Mouse (Mus musculus) forebrain, embryonic 11.5 days (tissue): ENCODE data around the gene Rhd. TPM values are rescaled to one million over a fixed set of nuclear protein-coding genes. Genes with fewer than 3 reads are reported as not detected.

Experiments used
- ATAC-seq: fragments of 200-750 bp; cut with Nextera tagmentation; replicated peaks from 2 replicates; pipeline ENCODE4 v1.8.0; 2017; ENCODE audit warnings: moderate TSS enrichment; ENCODE audit not compliant: low FRiP score
- DNase-seq: peaks from one replicate; pipeline ENCODE4 v3.0.0-alpha.2; 2017; ENCODE audit warnings: low spot score
- H3K27ac ChIP-seq: fragments of 300-500 bp; sonication (generic); 2 replicates; pipeline ENCODE4 v1.5.1; 2014; ENCODE audit warnings: low read depth, low read length
- H3K27me3 ChIP-seq: fragments of 300-500 bp; sonication (generic); 2 replicates; pipeline ENCODE4 v1.6.1; 2014; ENCODE audit warnings: mild to moderate bottlenecking, low read length, mixed read lengths; ENCODE audit not compliant: control insufficient read depth, insufficient read depth
- H3K36me3 ChIP-seq: fragments of 300-500 bp; sonication (generic); 2 replicates; pipeline ENCODE4 v1.6.1; 2014; ENCODE audit warnings: mild to moderate bottlenecking, low read length, moderate library complexity, mixed read lengths; ENCODE audit not compliant: control insufficient read depth, insufficient read depth
- H3K4me1 ChIP-seq: fragments of 300-500 bp; sonication (generic); replicated peaks from 2 replicates; pipeline ENCODE4 v1.6.1; 2014; ENCODE audit warnings: low read length, mixed read lengths; ENCODE audit not compliant: control insufficient read depth, insufficient read depth
- H3K4me2 ChIP-seq: fragments of 300-500 bp; sonication (generic); 2 replicates; pipeline ENCODE4 v1.6.1; 2014; ENCODE audit warnings: low read depth, mild to moderate bottlenecking, low read length, moderate library complexity, mixed read lengths; ENCODE audit not compliant: severe bottlenecking
- H3K4me3 ChIP-seq: fragments of 300-500 bp; sonication (generic); 2 replicates; pipeline ENCODE4 v1.5.1; 2014; ENCODE audit warnings: low read depth, low read length
- H3K9ac ChIP-seq: fragments of 300-500 bp; sonication (generic); 2 replicates; pipeline ENCODE4 v1.6.1; 2014; ENCODE audit warnings: low read length
- H3K9me3 ChIP-seq: fragments of 300-500 bp; sonication (generic); 2 replicates; pipeline ENCODE4 v1.6.1; 2016; ENCODE audit warnings: low read length, mixed read lengths; ENCODE audit not compliant: control insufficient read depth
- WGBS: fragments of 180-500 bp; shearing (Covaris S2); extraction: QIAGEN DNeasy Blood & Tissue Kit; methylation state at CpG from one replicate; pipeline ENCODE4 v1.1.7; 2014; 5-methylcytosine and 5-hydroxymethylcytosine counted together
- polyA plus RNA-seq: library from polyadenylated mRNA; unstranded; fragments of >200 nt; fragmentation: Nextera tagmentation; extraction: Ambion mirVana; gene quantifications from 2 replicates; pipeline ENCODE4 v1.2.1, GENCODE M21; 2014

Rhd gene
- polyA plus RNA-seq, 1 experiment from 2014 or later: 15.9 TPM

- ATAC-seq (no peak), DNase-seq (no peak)
- Histone ChIP-seq H3K36me3 (no peaks in the 10 kb centered on the region), H3K9ac (no peak overlapping the region), H3K4me2 (no peak overlapping the region), H3K4me1 (no peaks in the 10 kb centered on the region), H3K9me3 (no peaks in the 10 kb centered on the region), H3K4me3 (no peak overlapping the region), H3K27me3 (no peaks in the 10 kb centered on the region), H3K27ac (no peak overlapping the region)
- WGBS: 85% methylated on average over 7 of the region's 7 CpGs
Observed at GRCm38 (mm10) chr4:134862996-134863395, 1.3 kb upstream of the Rhd start.

- Histone ChIP-seq H3K27me3 (peaks cover 11% of the 10 kb centered on the region), H3K9me3 (no peaks in the 10 kb centered on the region), H3K27ac (no peak overlapping the region), H3K9ac (no peak overlapping the region), H3K4me3 (no peak overlapping the region), H3K36me3 (no peaks in the 10 kb centered on the region), H3K4me1 (no peaks in the 10 kb centered on the region), H3K4me2 (no peak overlapping the region)
- 81% methylated on average over 6 of the region's 6 CpGs for WGBS
- peak; percentile 49 for DNase-seq
- ATAC-seq: no peak
Observed at GRCm38 (mm10) chr4:134865340-134865739, 1.0 kb downstream of the Rhd start.

DNA sequence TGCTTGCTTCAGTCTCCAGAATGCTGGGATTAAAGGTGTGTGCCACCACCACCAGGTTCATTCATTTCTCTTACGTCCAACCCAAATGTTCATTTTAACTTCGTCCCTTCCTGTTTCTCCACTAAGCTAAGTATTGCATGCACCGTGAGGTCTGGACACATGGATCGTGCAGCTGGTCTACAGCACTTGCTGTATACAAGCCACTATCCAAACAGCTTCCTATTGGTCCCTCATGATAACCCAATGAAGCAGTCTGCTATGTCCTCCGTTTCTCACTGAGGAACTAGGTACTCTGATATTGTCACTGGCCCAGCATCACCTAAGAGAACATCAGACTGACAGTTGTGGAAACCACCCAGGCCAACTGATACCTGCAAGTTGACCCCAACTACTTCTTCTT, 1.5 kb downstream of the Rhd start:
- H3K27me3 ChIP-seq: peaks cover 13% of the 10 kb centered on the region
- ATAC-seq (no peak), DNase-seq (peak; percentile 14)
- H3K4me3 ChIP-seq: no peak overlapping the region
- no peak overlapping the region for H3K27ac ChIP-seq
- no peaks in the 10 kb centered on the region for H3K4me1 ChIP-seq
- no peaks in the 10 kb centered on the region for H3K36me3 ChIP-seq
- H3K4me2 ChIP-seq: no peak overlapping the region
- 93% methylated on average over 5 of the region's 5 CpGs for WGBS
- no peaks in the 10 kb centered on the region for H3K9me3 ChIP-seq
- no peak overlapping the region for H3K9ac ChIP-seq

DNA sequence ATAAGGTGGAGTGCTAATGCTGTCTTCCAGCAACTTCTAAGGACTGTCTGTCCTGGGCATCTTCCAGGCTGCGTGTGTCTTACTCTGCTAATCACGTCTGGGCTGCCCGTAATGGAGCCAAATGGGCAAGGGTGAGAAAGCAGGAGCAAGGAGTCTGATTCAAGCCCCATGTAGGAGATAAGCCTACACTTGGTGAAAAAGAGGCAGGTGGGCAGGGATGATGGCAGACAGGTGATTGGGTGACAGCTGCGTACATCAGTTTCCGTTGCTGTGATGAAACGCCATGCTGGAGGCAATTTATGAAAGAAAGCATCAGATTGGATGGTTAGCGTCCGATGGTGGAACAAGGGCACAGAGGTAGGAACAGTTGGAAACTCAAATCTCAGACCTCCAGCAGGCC, 2.9 kb downstream of the Rhd start:
- Histone ChIP-seq H3K4me1 (no peaks in the 10 kb centered on the region), H3K27me3 (peaks cover 13% of the 10 kb centered on the region), H3K9me3 (no peaks in the 10 kb centered on the region), H3K9ac (no peak overlapping the region), H3K36me3 (no peaks in the 10 kb centered on the region), H3K4me3 (no peak overlapping the region), H3K27ac (no peak overlapping the region), H3K4me2 (no peak overlapping the region)
- ATAC-seq: no peak
- no peak for DNase-seq
- 94% methylated on average over 8 of the region's 8 CpGs for WGBS

GRCm38 (mm10) chr4:134867661-134868060, 3.3 kb downstream of the Rhd start:
- ATAC-seq (no peak), DNase-seq (no peak)
- H3K27me3 ChIP-seq: peaks cover 13% of the 10 kb centered on the region
- H3K9me3 ChIP-seq: no peaks in the 10 kb centered on the region
- H3K36me3 ChIP-seq: no peaks in the 10 kb centered on the region
- no peaks in the 10 kb centered on the region for H3K4me1 ChIP-seq
- 90% methylated on average over 8 of the region's 8 CpGs for WGBS
- no peak overlapping the region for H3K4me2 ChIP-seq
- no peak overlapping the region for H3K27ac ChIP-seq
- no peak overlapping the region for H3K9ac ChIP-seq
- H3K4me3 ChIP-seq: no peak overlapping the region

GRCm38 (mm10) chr4:134868065-134868464, 3.7 kb downstream of the Rhd start:
- 86% methylated on average over 10 of the region's 10 CpGs for WGBS
- no peak overlapping the region for H3K9ac ChIP-seq
- no peak overlapping the region for H3K4me2 ChIP-seq
- no peak overlapping the region for H3K27ac ChIP-seq
- no peak for ATAC-seq
- no peak for DNase-seq
- H3K4me3 ChIP-seq: no peak overlapping the region
- H3K36me3 ChIP-seq: no peaks in the 10 kb centered on the region
- no peaks in the 10 kb centered on the region for H3K9me3 ChIP-seq
- no peaks in the 10 kb centered on the region for H3K4me1 ChIP-seq
- H3K27me3 ChIP-seq: peaks cover 13% of the 10 kb centered on the region

- Histone ChIP-seq H3K27me3 (peaks cover 13% of the 10 kb centered on the region), H3K9ac (no peak overlapping the region), H3K9me3 (no peaks in the 10 kb centered on the region), H3K27ac (no peak overlapping the region), H3K4me3 (no peak overlapping the region), H3K4me1 (no peaks in the 10 kb centered on the region), H3K36me3 (no peaks in the 10 kb centered on the region), H3K4me2 (no peak overlapping the region)
- ATAC-seq (no peak), DNase-seq (no peak)
- 28% methylated on average over 9 of the region's 9 CpGs for WGBS
Observed at GRCm38 (mm10) chr4:134868490-134868889, 4.2 kb downstream of the Rhd start.

GRCm38 (mm10) chr4:134869068-134869730, 4.9 kb downstream of the Rhd start:
- Histone ChIP-seq H3K36me3 (no peaks in the 10 kb centered on the region), H3K4me3 (no peak overlapping the region), H3K9me3 (no peaks in the 10 kb centered on the region), H3K9ac (no peak overlapping the region), H3K4me1 (no peaks in the 10 kb centered on the region), H3K27me3 (peaks cover 13% of the 10 kb centered on the region), H3K4me2 (no peak overlapping the region; the same call in 1 of the 2 replicates), H3K27ac (no peak overlapping the region)
- DNase-seq: no peak
- no peak for ATAC-seq
- 10% methylated on average over 16 of the region's 16 CpGs for WGBS

GRCm38 (mm10) chr4:134869815-134870375, 5.6 kb downstream of the Rhd start:
- Histone ChIP-seq H3K4me2 (no peak overlapping the region; the same call in 1 of the 2 replicates), H3K4me1 (no peaks in the 10 kb centered on the region), H3K27ac (no peak overlapping the region), H3K9ac (no peak overlapping the region), H3K36me3 (no peaks in the 10 kb centered on the region), H3K9me3 (no peaks in the 10 kb centered on the region), H3K4me3 (no peak overlapping the region), H3K27me3 (peaks cover 13% of the 10 kb centered on the region)
- DNase-seq (no peak), ATAC-seq (no peak)
- WGBS: 52% methylated on average over 7 of the region's 7 CpGs
